Mouse (Mus musculus) heart, postnatal 0 days (tissue): ENCODE measurements around the gene Use1. TPM values are rescaled to one million over a fixed set of nuclear protein-coding genes. Genes with fewer than 3 reads are reported as not detected.
A peak's percentile ranks its signal among the peaks of the same experiment; 100 is the strongest.

Experiments
- ATAC-seq: fragments of 200-750 bp; cut with Nextera tagmentation; 2 replicates; pipeline ENCODE4 v1.8.0; 2017; ENCODE audit warnings: low read depth, moderate number of reproducible peaks, moderate library complexity; ENCODE audit not compliant: insufficient read depth
- DNase-seq: peaks from one replicate; pipeline ENCODE4 v3.0.0-alpha.2; 2016; ENCODE audit warnings: low spot score
- H3K27ac ChIP-seq: fragments of 300-500 bp; sonication (generic); 2 replicates; pipeline ENCODE4 v1.5.1; 2014; ENCODE audit warnings: low read depth, mild to moderate bottlenecking
- H3K27me3 ChIP-seq: fragments of 300-500 bp; sonication (generic); 2 replicates; pipeline ENCODE4 v1.6.1; 2014; ENCODE audit warnings: low read length, mixed read lengths; ENCODE audit not compliant: control insufficient read depth, insufficient read depth
- H3K36me3 ChIP-seq: fragments of 300-500 bp; sonication (generic); replicated peaks from 2 replicates; pipeline ENCODE4 v1.6.1; 2014; ENCODE audit warnings: low read length, mixed read lengths; ENCODE audit not compliant: control insufficient read depth, insufficient read depth
- H3K4me1 ChIP-seq: fragments of 300-500 bp; sonication (generic); 2 replicates; pipeline ENCODE4 v1.6.1; 2014; ENCODE audit warnings: antibody characterized with exemption; ENCODE audit not compliant: control insufficient read depth, insufficient read depth
- H3K4me2 ChIP-seq: fragments of 300-500 bp; sonication (generic); 2 replicates; pipeline ENCODE4 v1.6.1; 2014; ENCODE audit warnings: low read depth, mild to moderate bottlenecking, low read length, moderate library complexity
- H3K4me3 ChIP-seq: fragments of 300-500 bp; sonication (generic); 2 replicates; pipeline ENCODE4 v1.5.1; 2014; ENCODE audit warnings: low read depth, low read length
- H3K9ac ChIP-seq: fragments of 300-500 bp; sonication (generic); replicated peaks from 2 replicates; pipeline ENCODE4 v1.6.1; 2014; ENCODE audit warnings: low read depth, low read length, mixed read lengths
- H3K9me3 ChIP-seq: fragments of 300-500 bp; sonication (generic); replicated peaks from 2 replicates; pipeline ENCODE4 v1.6.1; 2016; ENCODE audit warnings: low read length; ENCODE audit not compliant: control insufficient read depth
- CTCF ChIP-seq: IDR thresholded peaks from 2 replicates; pipeline ENCODE4 v1.5.1; 2016; ENCODE audit warnings: antibody characterized with exemption, control low read depth, low read depth
- EP300 ChIP-seq: IDR thresholded peaks from 2 replicates; pipeline ENCODE4 v1.6.1; 2016; ENCODE audit warnings: antibody characterized with exemption, low read depth
- WGBS: fragments of 180-500 bp; shearing (Covaris S2); extraction: QIAGEN DNeasy Blood & Tissue Kit; methylation state at CpG from one replicate; pipeline ENCODE4 v1.1.7; 2014; 5-methylcytosine and 5-hydroxymethylcytosine counted together
- polyA plus RNA-seq: library from polyadenylated mRNA; unstranded; fragments of >200 nt; fragmentation: Nextera tagmentation; extraction: Ambion mirVana; gene quantifications from 2 replicates; pipeline ENCODE4 v1.2.1, GENCODE M21; 2015
- total RNA-seq: library from RNA; depleted of rRNA; stranded (reverse); fragments of >200 nt; gene quantifications from 2 replicates; pipeline ENCODE4 v1.2.3, GENCODE M21; 2014; ENCODE audit warnings: low replicate concordance

Gene Use1
- total and polyA plus RNA-seq, 2 experiments from 2014 or later: 94.8 to 127 TPM

DNA sequence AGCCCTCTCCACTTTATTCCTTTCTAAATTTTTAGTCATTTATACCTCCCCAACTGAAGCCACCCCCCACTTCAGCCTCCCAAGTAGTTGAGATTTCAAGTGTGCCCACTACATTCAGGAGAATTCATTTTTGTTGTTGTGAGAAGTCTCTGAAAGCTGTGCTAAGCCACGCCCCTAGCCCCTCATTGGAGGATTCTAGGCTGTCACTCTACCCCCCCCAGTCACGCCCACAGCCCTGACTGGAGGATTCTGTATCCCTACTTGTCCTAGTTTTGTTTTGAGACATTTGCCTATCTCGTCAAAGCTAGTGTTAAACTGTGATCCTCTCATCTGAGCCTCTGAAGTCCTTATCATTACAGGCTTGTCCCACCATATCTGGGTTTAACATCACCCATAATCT is 26.2 kb downstream of the Use1 start:
- no peak overlapping the region for H3K27ac ChIP-seq
- no peak overlapping the region for H3K4me3 ChIP-seq
- H3K36me3 ChIP-seq: no peaks in the 10 kb centered on the region
- H3K4me1 ChIP-seq: no peaks in the 10 kb centered on the region
- no peak overlapping the region for H3K9ac ChIP-seq
- TF ChIP-seq CTCF (no peak), EP300 (no peak)
- no peak for DNase-seq
- peak overlapping the region; percentile 30 for H3K4me2 ChIP-seq
- no peaks in the 10 kb centered on the region for H3K27me3 ChIP-seq
- ATAC-seq: no peak
- WGBS: 21% methylated on average over 3 of the region's 3 CpGs
- no peaks in the 10 kb centered on the region for H3K9me3 ChIP-seq

DNA sequence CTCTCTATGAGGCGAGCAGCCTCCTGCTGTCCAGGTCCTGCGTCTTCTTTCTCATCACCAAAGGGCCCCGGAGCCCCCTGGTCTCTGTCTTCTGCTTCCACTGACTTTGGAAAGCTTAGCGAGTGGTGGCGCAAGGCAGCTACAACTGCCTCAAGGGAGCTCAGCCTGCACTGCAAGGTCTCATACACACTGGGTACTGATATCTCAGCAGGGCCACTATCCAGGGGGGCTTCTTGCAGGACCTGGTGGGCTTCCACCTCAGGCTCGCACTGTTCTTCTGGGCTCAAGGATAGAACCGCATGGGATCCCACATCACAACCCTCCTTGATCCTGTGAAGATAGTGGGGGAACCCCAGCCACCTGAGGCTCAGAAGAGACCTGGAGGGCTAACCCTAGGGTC is 27.8 kb downstream of the Use1 start:
- TF ChIP-seq CTCF: no peak
- no peak for TF ChIP-seq EP300
- peaks cover 11% of the 10 kb centered on the region for H3K36me3 ChIP-seq
- no peaks in the 10 kb centered on the region for H3K27me3 ChIP-seq
- no peaks in the 10 kb centered on the region for H3K9me3 ChIP-seq
- no peaks in the 10 kb centered on the region for H3K4me1 ChIP-seq
- ATAC-seq (no peak), DNase-seq (no peak)
- peak overlapping the region; percentile 87 for H3K27ac ChIP-seq
- H3K9ac ChIP-seq: peak overlapping the region; percentile 31
- peak overlapping the region; percentile 30 for H3K4me3 ChIP-seq
- H3K4me2 ChIP-seq: peak overlapping the region; percentile 50
- WGBS: 62% methylated on average over 7 of the region's 7 CpGs

DNA sequence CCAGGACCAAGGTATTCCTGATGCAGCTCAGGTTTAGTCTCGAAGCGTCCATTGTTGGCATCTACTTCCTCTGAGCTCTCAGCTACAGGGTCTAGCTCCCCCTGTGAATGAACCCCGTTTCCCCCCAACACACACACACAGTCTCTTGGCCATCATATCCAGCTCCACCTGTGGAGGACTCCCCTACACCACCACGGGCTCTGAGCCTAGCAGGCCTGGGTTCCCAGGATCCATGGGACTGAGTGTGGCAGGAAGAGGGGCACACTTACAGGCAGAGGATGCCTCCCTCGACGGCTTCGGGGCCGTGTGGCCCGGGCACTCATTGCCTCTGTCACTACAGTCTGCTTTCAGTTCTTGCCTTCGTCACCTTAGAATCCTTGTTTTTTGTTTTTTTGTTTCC is 28.4 kb downstream of the Use1 start:
- WGBS: 65% methylated on average over 10 of the region's 10 CpGs
- no peaks in the 10 kb centered on the region for H3K4me1 ChIP-seq
- H3K4me2 ChIP-seq: peak overlapping the region; percentile 50
- no peak for ATAC-seq
- H3K9me3 ChIP-seq: no peaks in the 10 kb centered on the region
- TF ChIP-seq CTCF (no peak), EP300 (no peak)
- peak overlapping the region; percentile 87 for H3K27ac ChIP-seq
- peak overlapping the region; percentile 30 for H3K4me3 ChIP-seq
- no peaks in the 10 kb centered on the region for H3K27me3 ChIP-seq
- peaks cover 17% of the 10 kb centered on the region for H3K36me3 ChIP-seq
- no peak for DNase-seq
- H3K9ac ChIP-seq: peak overlapping the region; percentile 31

DNA sequence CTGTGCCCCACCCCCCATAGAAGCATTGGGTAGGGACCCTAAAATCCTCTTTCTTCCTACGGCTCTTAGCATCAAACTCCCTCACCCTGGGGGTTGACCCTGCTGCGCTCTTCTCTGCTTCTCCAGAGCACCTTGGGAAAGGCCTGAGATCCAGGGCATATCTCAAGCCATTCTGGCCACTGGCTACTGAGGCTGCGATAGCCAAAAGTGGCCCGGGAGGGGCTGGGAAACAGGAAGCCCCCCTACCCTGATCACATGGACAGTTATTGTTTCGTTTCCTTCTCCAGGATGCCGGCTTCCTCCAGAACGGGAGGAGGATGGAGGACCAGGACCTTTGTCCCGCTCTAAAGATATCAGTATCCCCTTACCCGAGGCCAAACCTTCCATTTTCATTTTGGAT is 29.0 kb downstream of the Use1 start, which contains the start of gene Ushbp1:
Gene Ushbp1, minus strand, starts transcription at position 174 of the 400 bp plus-strand sequence.
- H3K27ac ChIP-seq: peak within 1 kb of the TSS; percentile 87
- no peaks in the 10 kb centered on the region for H3K27me3 ChIP-seq
- H3K9me3 ChIP-seq: no peaks in the 10 kb centered on the region
- 0 out of 2 replicates have a peak, but pooled peaks have one; percentile 14 for ATAC-seq
- H3K9ac ChIP-seq: peak within 1 kb of the TSS; percentile 31
- H3K36me3 ChIP-seq: peaks cover 17% of the 10 kb centered on the region
- H3K4me3 ChIP-seq: peak within 1 kb of the TSS; percentile 86
- 66% methylated on average over 9 of the region's 9 CpGs for WGBS
- TF ChIP-seq CTCF (no peak), EP300 (peak; percentile 71; the same call in 1 of the 2 replicates)
- H3K4me1 ChIP-seq: no peaks in the 10 kb centered on the region
- no peak for DNase-seq
- peak within 1 kb of the TSS; percentile 85 for H3K4me2 ChIP-seq

DNA sequence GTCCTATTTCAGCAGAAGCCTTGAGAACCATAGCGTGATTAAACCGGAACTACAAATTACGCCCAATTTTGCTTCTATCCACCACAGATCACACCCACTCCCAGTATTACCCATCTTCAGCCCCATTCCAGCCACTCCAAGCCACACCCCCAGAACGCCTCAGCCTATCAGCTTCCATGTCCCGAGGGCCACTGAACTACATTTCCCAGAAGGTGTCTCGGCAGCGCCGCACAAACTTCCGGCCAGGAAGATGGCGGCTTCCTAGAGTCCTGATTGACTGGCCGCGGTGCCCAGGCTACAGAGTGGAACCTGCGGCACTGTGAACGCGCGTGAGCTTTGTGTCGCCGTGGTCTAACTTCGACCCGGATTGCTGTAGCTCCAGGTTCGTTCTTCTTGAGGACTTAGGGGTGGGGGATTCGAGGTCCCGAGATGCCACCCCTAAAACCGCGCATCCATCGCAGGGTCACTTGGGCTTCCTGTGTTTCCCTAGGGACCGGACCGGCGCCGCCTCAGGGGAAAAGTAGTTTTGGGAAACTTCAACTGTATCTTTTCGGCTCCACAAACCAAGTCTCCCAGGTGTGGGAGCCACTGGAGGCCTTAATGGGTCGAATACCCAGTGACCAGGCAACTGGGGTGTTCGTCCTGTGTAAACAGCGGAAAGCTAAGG is 30.1 kb downstream of the Use1 start, which contains the start of gene Babam1:
Gene Babam1, plus strand, starts transcription at position 223 of the 667 bp plus-strand sequence.
- H3K9ac ChIP-seq: peak within 1 kb of the TSS; percentile 72
- H3K27me3 ChIP-seq: no peaks in the 10 kb centered on the region
- ATAC-seq: peak; percentile 95
- peak within 1 kb of the TSS; percentile 85 for H3K4me2 ChIP-seq
- peak; percentile 96 for DNase-seq
- no peak for TF ChIP-seq CTCF
- 0 out of 2 replicates have a peak, but pooled peaks have one; percentile 44 for TF ChIP-seq EP300
- peak within 1 kb of the TSS; percentile 86 for H3K4me3 ChIP-seq
- peak within 1 kb of the TSS; percentile 87 for H3K27ac ChIP-seq
- WGBS: under 1% methylated on average over 34 of the region's 34 CpGs
- no peaks in the 10 kb centered on the region for H3K9me3 ChIP-seq
- H3K36me3 ChIP-seq: peaks cover 17% of the 10 kb centered on the region
- no peaks in the 10 kb centered on the region for H3K4me1 ChIP-seq

DNA sequence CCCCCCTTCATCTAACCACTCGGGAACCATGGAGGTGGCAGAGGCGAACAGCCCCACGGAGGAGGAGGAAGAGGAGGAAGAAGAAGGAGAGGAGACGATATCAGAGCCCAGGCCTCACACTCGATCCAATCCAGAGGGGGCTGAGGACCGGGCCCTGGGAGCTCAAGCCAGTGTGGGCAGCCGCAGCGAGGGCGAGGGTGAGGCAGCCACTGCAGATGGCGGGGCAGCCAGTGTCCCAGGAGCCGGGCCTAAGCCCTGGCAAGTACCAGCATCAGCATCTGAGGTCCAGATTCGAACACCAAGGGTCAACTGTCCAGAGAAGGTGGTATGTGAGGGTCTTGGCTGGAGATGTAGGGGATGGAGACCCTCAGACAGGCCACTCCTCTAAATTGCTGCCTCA is 31.1 kb downstream of the Use1 start:
- ATAC-seq: no peak
- Histone ChIP-seq H3K4me2 (peak overlapping the region; percentile 85), H3K27ac (no peak overlapping the region), H3K4me3 (peak overlapping the region; percentile 86; the same call in 1 of the 2 replicates), H3K27me3 (no peaks in the 10 kb centered on the region), H3K36me3 (peaks cover 17% of the 10 kb centered on the region), H3K9ac (no peak overlapping the region), H3K4me1 (no peaks in the 10 kb centered on the region), H3K9me3 (no peaks in the 10 kb centered on the region)
- no peak for DNase-seq
- WGBS: 85% methylated on average over 12 of the region's 12 CpGs
- TF ChIP-seq CTCF (no peak), EP300 (no peak)
